Mouse (Mus musculus) left cerebral cortex, adult 8-10 months (tissue): ENCODE results near the gene Tead2. TPM values are rescaled to one million over a fixed set of nuclear protein-coding genes. Genes with fewer than 3 reads are reported as not detected.

Source experiments
- DNase-seq, 2 experiments: peaks; one replicate each; pipeline ENCODE4 v3.0.0; 2022; ENCODE audit warnings: low spot score in 2 of 2
- microRNA-seq, 2 experiments: library from miRNA; unstranded; fragments of <30 nt; microRNA quantifications; one replicate each; pipeline ENCODE4 v1.2.0; 2022
- total RNA-seq, 4 experiments: library from RNA; stranded (reverse); gene quantifications; 2 replicates each; pipeline ENCODE4 v1.2.4; 2022

The Tead2 gene
- total RNA-seq, 4 experiments from 2014 or later = 2.0 to 5.1 (median 3.0) TPM

- peak in 1 of 2 experiments; percentile 67 for DNase-seq
Observed at GRCm38 (mm10) chr7:45257063-45257840, 41.7 kb downstream of the Tead2 start.

- no peak for DNase-seq
Observed at GRCm38 (mm10) chr7:45259281-45259680, 43.7 kb downstream of the Tead2 start.

- no peak for DNase-seq
Observed at GRCm38 (mm10) chr7:45262266-45262665, 46.7 kb downstream of the Tead2 start.

- DNase-seq = no peak
Observed at GRCm38 (mm10) chr7:45263006-45263607, 47.6 kb downstream of the Tead2 start.

GRCm38 (mm10) chr7:45264348-45264747 lies 48.8 kb downstream of the Tead2 start:
- DNase-seq = no peak

DNA sequence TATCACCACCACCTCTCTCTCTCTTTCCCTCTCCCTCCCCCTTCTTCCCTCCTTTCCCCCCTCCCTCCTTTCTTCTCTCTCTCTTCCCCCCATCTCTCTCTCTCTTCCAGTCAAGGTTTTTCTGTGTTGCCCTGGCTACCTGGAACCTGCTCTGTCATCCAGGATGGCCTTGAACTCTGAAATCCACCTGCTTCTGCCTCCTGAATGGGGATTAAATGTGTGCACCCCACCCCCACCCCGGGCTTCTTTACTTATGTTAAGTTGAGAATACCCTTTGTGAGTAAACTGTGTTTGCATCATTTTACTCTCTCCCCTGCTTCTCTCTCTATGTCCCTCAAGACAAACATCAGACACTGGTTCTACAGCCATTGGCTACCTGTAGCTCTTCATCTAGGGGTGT lies 50.0 kb downstream of the Tead2 start:
- no peak for DNase-seq

GRCm38 (mm10) chr7:45272786-45273412 lies 57.3 kb downstream of the Tead2 start:
- DNase-seq = no peak

DNA sequence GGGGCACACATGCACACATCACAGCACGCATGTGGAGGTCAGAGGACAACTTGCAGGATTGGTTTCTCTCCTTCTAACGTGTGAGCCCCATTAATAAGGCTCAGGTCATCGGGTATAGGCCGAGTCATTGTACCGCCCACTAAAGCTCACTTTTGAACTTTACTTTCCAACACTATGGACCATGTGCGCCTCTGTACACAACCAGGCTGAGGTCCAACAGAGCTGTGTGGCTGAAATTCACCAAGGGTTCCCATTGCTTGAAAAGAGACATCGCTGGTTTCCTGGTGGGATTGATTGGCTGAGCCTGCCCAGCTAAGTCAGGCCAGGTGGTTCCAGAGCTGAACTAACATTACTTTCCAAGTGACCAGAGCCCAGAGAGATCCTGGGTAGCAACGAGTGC lies 58.1 kb downstream of the Tead2 start:
- no peak for DNase-seq

DNA sequence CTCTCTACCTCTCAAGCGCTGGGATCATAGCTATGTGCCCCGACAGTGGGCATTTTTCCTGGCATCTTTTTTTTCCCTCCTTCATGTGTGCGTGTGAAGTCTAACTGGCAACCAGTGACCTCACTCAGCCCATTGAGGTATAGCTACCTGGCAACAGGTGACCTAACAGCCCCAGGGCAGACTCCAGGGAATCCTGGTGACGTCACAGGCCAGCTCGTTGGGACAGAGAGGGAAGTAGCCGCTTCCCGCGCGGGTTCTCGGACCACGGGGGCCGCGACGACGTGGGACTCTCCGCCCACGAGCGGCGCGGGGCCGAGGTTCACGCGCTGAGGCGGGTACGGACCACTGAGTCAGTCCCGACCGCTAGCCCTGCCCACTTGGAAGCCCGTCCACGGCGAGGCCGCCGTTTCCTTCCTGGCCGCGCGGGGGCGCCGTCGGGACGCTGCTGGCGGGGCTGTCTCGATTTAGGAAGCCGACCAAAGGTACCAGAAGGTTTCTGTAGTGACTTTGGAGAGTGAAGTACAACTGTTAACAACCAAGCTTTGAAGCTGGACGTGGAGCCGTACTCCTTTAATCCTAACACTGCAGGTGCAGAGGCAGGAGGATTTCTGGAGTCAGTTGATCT lies 61.7 kb downstream of the Tead2 start, which contains the start of gene Slc6a21:
Gene Slc6a21 (plus strand): TSS at position 378 of the 625 bp plus-strand sequence.
- peak in 1 of 2 experiments; percentile 65 for DNase-seq

Small RNAs within 50 kb of the gene (microRNA-seq; reads per million reads assigned to microRNA genes)
- 0.44 to 5.0 reads per million in 2 experiments for gene Mir7055

Other genes with a start within 250 kb of the Tead2 start
- 100 to 1,000 TPM in 1 of 4 experiments, 10 to 100 TPM in 3; 95.5 to 101 (median 98.3) TPM for gene Cpt1c, start 240.9 kb upstream of the Tead2 start, total RNA-seq
- 100 to 1,000 TPM; 153 to 178 (median 175) TPM for gene Prmt1, start 229.2 kb upstream of the Tead2 start, total RNA-seq
- 10 to 100 TPM; 23.6 to 42.1 (median 32.8) TPM for gene Irf3, start 218.1 kb upstream of the Tead2 start, total RNA-seq
- 1 to 10 TPM; 2.3 to 5.1 (median 2.8) TPM for gene Bcl2l12, start 217.0 kb upstream of the Tead2 start, total RNA-seq
- gene Scaf1, start 199.4 kb upstream of the Tead2 start, total RNA-seq = 100 to 1,000 TPM; 164 to 171 (median 170) TPM
- 10 to 100 TPM; 13.7 to 18.8 (median 14.7) TPM for gene Rras, start 197.8 kb upstream of the Tead2 start, total RNA-seq
- 10 to 100 TPM; 68.5 to 73.4 (median 71.5) TPM for gene Prr12, start 162.9 kb upstream of the Tead2 start, total RNA-seq
- 10 to 100 TPM; 50.2 to 61.0 (median 57.9) TPM for gene Nosip, start 153.3 kb upstream of the Tead2 start, total RNA-seq
- 10 to 100 TPM in 1 of 4 experiments, 1 to 10 TPM in 3; 6.7 to 11.5 (median 8.2) TPM for gene Prrg2, start 153.1 kb upstream of the Tead2 start, total RNA-seq
- gene Rcn3, start 123.5 kb upstream of the Tead2 start, total RNA-seq = 1 to 10 TPM; 5.7 to 8.3 (median 5.9) TPM
- gene Fcgrt, start 111.9 kb upstream of the Tead2 start, total RNA-seq = 10 to 100 TPM; 18.6 to 21.9 (median 19.9) TPM
- 100 to 1,000 TPM; 467 to 554 (median 521) TPM for gene Rps11, start 91.3 kb upstream of the Tead2 start, total RNA-seq
- 100 to 1,000 TPM; 804 to 903 (median 864) TPM for gene Rpl13a, start 87.0 kb upstream of the Tead2 start, total RNA-seq
- gene Gm45713, start 79.5 kb upstream of the Tead2 start, total RNA-seq = not detected
- gene Flt3l, start 79.3 kb upstream of the Tead2 start, total RNA-seq = 1 to 10 TPM; 6.5 to 8.2 (median 7.5) TPM
- 10 to 100 TPM; 41.4 to 49.3 (median 45.2) TPM for gene Pih1d1, start 61.5 kb upstream of the Tead2 start, total RNA-seq
- gene Aldh16a1, start 61.2 kb upstream of the Tead2 start, total RNA-seq = 10 to 100 TPM; 17.9 to 20.9 (median 19.8) TPM
- gene Slc17a7, start 51.8 kb upstream of the Tead2 start, total RNA-seq = 1,000 to 10,000 TPM; 1,001 to 1,087 (median 1,026) TPM
- gene Gfy, start 36.2 kb upstream of the Tead2 start, total RNA-seq = under 1 TPM in 1 of 4 experiments, not detected in 3; 0.34 TPM
- gene Pth2, start 34.8 kb upstream of the Tead2 start, total RNA-seq = under 1 TPM in 1 of 4 experiments, not detected in 3; 0.80 TPM
- gene Ccdc155, start 10.9 kb upstream of the Tead2 start, total RNA-seq = 1 to 10 TPM; 4.3 to 6.4 (median 5.4) TPM
- gene Dkkl1, start 3.6 kb upstream of the Tead2 start, total RNA-seq = 10 to 100 TPM; 23.1 to 31.5 (median 26.8) TPM
- 10 to 100 TPM in 2 of 4 experiments, 1 to 10 TPM in 2; 5.0 to 18.9 (median 11.9) TPM for gene Cd37, start 23.4 kb downstream of the Tead2 start, total RNA-seq
- 1 to 10 TPM; 1.6 to 2.6 (median 2.1) TPM for gene Slc6a16, start 25.3 kb downstream of the Tead2 start, total RNA-seq
- under 1 TPM in 3 of 4 experiments, not detected in 1; 0.19 to 0.55 (median 0.34) TPM for gene Slc6a21, start 61.8 kb downstream of the Tead2 start, total RNA-seq
- gene Trpm4, start 118.0 kb downstream of the Tead2 start, total RNA-seq = 10 to 100 TPM; 23.9 to 27.8 (median 25.1) TPM
- 1 to 10 TPM in 1 of 4 experiments, under 1 TPM in 3; 0.26 to 1.1 (median 0.78) TPM for gene Hrc, start 119.5 kb downstream of the Tead2 start, total RNA-seq
- gene Ppfia3, start 151.3 kb downstream of the Tead2 start, total RNA-seq = 100 to 1,000 TPM; 137 to 162 (median 150) TPM
- 100 to 1,000 TPM; 139 to 172 (median 159) TPM for gene Lin7b, start 154.8 kb downstream of the Tead2 start, total RNA-seq
- 100 to 1,000 TPM; 295 to 398 (median 356) TPM for gene Snrnp70, start 180.0 kb downstream of the Tead2 start, total RNA-seq
- gene Kcna7, start 189.9 kb downstream of the Tead2 start, total RNA-seq = under 1 TPM in 1 of 4 experiments, not detected in 3; 0.14 TPM
- under 1 TPM in 2 of 4 experiments, not detected in 2; 0.36 to 0.39 TPM for gene Ntf5, start 197.9 kb downstream of the Tead2 start, total RNA-seq
- gene Lhb, start 205.1 kb downstream of the Tead2 start, total RNA-seq = not detected
- 10 to 100 TPM; 14.7 to 16.4 (median 15.1) TPM for gene Gys1, start 219.1 kb downstream of the Tead2 start, total RNA-seq
- gene Ruvbl2, start 222.3 kb downstream of the Tead2 start, total RNA-seq = 10 to 100 TPM; 30.0 to 37.5 (median 32.0) TPM
- 100 to 1,000 TPM; 206 to 283 (median 229) TPM for gene Ftl1, start 244.1 kb downstream of the Tead2 start, total RNA-seq